Mouse (Mus musculus) brain, embryonic 14.5 days (tissue): ENCODE results near the gene Gm21704. TPM values are rescaled to one million over a fixed set of nuclear protein-coding genes. Genes with fewer than 3 reads are reported as not detected.
"Not testable (repeated sequence)": the region's sequence is repeated elsewhere in the genome, so short reads cannot be mapped to it uniquely, and the experiment has no call there.

Experiments
- DNase-seq: peaks from one replicate; pipeline ENCODE4 v3.0.0-alpha.2; 2011; ENCODE audit warnings: low read depth
- polyA plus RNA-seq: library from polyadenylated mRNA; depleted of rRNA; stranded (reverse); fragments of >200 nt; gene quantifications from 2 replicates; pipeline ENCODE4 v1.2.3, GENCODE M21; 2012; rRNA removed

Gene Gm21704
- not detected in 2 replicates for polyA plus RNA-seq

- DNase-seq: not testable (repeated sequence)
These were observed at the start of gene Gm21704, which contains the start of gene Gm21708 for GRCm38 (mm10) chrY:3410067-3410466. TSS of gene Gm21704 (minus strand) at chrY:3410167. TSS of gene Gm21708 (minus strand) at chrY:3410167.

- not testable (repeated sequence) for DNase-seq
These were observed 64.7 kb downstream of the Gm21704 start, which contains the start of gene Gm21693 for GRCm38 (mm10) chrY:3345229-3345628. TSS of gene Gm21693 (minus strand) at chrY:3345329.

GRCm38 (mm10) chrY:3340661-3341060 lies 69.3 kb downstream of the Gm21704 start:
- not testable (repeated sequence) for DNase-seq

Other genes with a start within 250 kb of the Gm21704 start
- gene Gm21677, start 103.7 kb downstream of the Gm21704 start, polyA plus RNA-seq: not detected in 2 replicates
- not detected in 2 replicates for gene Gm21693, start 64.8 kb downstream of the Gm21704 start, polyA plus RNA-seq
- not detected in 2 replicates for gene Gm21708, start within 50 bp of the Gm21704 start, polyA plus RNA-seq